Mouse (Mus musculus): ENCODE results near the gene Tmtc1.

The Tmtc1 gene

DNA sequence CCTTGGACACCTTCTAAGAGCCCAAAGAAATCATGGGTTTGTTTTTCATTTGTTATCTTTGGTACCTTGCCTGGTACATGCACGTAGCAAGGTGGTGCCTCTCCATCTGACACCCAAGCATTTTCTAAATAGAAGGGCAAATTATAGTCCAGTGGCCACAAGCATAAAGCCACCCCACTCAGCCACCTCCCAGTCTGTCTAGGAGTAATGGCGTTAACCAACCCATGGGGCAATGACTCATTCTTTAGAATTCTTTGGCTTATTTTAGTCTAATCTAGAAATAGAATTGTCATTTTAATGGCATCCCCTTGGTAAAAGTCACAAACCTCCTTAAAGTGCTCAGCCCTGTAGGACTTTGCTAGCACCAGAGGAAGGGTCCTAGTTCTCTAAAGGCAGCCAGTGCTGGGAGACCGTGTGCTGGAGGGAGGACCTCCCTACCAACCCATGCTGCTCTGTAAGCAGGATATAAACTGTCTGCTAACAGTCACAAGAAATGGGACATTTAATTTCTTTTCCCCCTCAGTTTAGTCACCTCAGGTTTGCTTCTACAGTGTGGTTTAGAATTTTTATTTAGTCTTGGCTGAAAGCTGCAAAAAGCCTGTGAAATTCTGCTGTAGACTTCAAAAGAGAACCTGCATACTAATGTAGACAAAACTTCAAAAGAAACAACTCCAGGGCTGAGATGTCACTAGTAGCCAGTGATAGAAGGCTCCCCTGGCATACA, 209.9 kb downstream of the Tmtc1 start:
- DNase-seq = no peak

DNA sequence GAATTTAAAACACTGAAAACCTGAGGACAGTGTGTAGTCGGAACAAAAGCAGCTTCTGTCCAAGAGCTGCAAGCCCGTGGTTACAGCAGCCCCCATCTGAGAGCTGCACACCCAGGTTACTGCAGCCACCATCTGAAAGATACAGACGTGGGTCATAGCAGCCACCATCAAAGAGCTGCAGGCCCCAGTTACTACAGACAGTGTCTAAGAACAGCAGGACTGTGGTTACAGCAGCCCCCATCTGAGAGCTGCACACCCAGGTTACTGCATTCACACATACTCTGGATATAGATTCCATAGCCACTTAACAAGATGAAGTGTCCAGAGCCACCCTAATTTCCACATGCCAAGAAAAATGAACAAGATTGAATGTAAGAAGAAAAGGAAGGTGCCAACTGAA, 216.6 kb downstream of the Tmtc1 start:
- no peak for DNase-seq

DNA sequence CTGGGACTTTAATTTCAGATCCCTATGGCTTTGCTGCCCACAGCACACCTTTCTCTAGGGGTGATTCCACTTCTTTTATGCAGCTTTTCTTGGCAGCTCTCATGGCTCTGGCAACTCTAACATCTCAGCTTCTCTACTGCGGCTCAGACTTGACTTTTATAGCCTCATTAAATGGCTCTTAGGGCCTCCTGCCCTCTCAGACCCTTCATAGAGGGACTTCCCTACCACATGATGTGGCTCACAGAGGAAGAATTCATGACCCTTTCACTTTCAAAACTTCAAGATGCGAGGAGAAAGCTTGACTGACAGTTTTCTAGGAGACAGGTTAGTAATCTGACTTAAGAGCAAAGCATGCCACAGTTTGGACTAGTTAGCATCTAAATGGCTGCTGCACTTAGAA, 221.5 kb downstream of the Tmtc1 start:
- DNase-seq = no peak

DNA sequence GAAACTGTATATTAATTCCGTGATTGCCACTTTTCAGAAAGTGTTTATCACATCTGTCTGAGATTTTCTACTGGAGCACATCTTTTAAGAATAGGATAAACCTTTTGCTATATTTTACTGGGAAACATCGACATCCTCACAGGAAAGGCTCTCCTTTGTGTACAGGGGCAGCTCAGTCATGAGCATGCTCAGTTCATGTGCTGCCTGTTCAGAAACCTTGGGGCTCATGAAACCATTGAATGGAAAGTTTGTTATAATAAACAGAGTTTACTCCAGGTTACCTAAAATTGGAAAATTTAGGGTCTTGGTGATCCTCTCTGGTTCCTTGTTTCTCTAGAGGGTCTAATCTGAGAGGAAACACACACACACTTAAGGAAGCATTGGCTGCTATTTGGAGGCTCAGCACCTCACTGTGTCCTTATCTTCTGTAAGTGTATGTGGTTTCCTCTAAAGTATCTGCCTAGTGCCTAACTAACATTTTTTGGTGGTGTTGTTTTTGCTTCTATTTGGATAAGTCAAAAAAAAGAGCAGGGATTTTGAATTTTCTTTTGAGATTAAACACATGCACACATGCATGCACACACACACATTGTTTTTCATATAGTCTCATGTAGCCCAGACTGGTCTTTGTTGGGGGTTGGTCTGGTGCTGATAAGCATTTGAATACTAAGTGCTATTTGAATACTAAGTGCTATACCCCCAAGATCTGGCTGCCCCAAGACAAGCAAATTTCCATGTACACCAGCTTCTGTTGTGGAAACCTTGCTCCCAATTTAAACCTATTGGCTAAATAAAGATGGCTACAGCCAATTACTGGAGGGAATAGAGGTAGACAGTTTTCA, 225.7 kb downstream of the Tmtc1 start:
- no peak for DNase-seq

DNA sequence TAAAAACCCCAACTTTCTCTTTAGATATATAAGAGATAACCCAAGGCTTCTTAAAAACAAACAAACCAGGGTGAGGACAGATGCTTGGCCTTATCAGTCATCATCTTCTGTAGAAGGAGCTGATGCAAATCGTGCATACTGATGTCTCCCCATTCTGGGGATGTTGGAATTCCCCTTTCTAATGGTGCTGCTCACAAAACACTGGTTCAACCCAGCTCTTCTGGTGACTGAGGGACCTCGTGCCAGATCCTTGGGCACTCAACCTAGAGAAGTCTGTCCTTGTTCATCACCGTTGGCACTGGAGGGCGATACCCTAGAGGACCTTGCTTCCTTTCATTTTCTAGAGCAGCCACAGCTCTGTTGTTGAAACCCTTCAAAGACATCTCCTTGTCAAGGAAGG, 227.4 kb downstream of the Tmtc1 start:
- no peak for DNase-seq

DNA sequence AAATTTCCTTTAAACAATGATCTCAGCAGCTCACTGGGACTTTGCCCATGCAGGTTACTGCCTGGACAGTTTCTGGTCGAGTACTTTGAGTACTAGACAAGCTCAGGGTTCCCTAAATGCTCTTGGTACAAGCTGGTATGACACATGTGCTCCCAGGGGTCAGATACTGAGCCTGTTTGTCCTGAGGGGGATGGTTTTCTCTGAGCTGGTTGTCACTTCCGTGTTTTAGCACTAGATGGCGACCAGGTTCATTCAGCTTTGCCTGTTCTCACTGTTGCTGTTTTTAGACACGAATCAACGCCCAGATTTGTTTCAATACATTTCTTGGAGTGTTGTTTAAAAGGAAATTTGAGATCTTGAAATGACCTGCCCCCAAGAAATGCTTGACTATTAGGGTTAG, 229.4 kb downstream of the Tmtc1 start:
- DNase-seq = peak; percentile 46 to 65

DNA sequence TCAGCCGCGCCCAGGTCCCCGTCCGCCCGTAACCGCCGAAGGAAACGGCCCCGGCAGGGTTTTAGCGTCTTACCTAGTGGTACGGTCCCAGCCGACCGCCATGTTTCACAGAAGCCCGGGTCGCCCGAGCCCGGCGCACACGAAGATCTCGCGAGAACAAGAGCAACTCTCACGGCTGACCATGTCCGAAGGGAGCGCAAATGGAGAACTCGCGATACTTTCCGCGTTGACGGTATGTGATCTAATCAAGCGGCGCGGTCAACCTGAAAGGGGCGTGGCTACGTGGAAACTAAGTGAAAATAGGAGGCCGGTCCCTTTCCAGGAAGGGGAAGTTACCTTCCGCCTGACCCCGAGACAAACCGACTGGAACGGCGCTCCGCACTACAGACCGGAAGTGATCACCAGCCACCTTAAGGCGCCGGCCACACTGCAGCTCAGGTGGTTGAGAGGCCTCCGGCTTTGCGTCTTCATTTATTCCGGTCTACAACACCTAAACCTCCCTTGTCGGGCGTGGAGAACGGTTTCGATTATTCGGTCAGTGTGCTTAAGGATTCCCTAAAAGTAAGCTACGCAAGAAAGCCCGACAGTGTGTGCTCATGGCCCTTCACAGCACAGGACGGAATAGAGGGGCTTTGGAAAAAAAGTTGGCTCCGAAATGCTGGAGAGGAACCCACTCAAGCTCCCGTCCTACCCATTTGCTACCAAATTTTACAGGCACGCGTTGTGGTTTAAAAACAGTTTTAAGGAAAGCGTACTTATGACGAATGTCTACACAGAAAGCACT, 232.1 kb downstream of the Tmtc1 start, which contains the start of gene Ergic2:
TSS of gene Ergic2 (minus strand) at position 478 of the 784 bp plus-strand sequence.
- peak; percentile 99 for DNase-seq

DNA sequence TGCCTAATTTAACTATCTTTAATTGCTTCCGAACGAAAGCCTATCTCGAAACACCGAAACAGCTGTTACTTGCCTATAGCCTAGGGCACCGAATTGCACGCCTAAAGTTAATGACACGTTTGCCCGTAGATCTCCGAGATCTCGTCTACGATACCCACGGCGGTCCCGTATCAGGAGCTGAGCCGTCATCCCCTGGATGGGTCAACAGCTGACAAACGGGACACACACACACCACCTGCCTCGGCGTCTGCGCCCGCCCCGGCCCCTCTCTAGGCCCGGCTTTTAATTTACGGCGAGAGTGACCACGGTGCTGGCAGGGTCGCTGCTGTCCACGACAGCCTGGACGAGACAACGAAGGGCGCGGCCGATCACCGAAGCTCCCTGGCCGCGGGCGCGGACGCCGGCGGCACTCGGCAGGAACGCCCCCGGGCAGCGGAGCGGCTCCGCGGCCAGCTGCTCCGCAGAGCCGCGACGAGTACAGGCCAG, 232.8 kb downstream of the Tmtc1 start:
- DNase-seq = no peak

DNA sequence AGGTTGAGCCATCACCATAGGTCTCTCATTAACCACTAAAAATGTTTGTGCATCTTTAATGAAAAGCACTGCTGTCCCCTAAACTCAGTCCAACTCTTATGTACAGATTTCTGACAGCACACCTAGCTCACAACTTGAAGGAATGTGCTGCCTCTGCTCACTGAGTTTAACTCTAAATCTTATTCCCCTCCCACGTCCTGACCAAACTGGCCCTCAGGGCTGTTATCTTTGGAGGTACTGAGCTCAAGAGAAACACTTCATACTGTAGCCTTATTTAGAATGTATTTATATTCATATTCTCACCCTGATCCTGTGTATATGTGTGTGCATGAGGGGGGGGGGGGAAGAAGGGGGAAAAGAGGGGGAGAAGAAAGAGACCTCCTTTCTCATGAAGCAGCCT, 236.7 kb downstream of the Tmtc1 start:
- no peak for DNase-seq

DNA sequence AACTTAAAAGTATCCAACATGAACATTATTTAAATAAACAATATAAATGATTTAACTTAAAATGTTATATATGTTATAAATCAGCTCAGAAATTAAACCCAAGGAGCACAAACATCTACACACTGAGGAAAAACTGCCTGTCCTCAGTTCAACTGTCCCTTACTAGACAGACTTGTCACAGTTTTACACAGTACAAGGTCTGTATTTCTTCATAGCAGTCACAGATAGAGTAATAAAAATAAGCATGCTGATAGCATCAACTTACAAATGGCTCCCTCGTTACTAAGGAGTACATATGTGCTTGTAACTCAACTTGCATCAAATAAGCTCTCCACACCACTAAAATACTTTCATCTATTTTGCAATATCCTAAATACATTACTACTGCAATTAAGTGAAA, 239.1 kb downstream of the Tmtc1 start:
- no peak for DNase-seq

DNA sequence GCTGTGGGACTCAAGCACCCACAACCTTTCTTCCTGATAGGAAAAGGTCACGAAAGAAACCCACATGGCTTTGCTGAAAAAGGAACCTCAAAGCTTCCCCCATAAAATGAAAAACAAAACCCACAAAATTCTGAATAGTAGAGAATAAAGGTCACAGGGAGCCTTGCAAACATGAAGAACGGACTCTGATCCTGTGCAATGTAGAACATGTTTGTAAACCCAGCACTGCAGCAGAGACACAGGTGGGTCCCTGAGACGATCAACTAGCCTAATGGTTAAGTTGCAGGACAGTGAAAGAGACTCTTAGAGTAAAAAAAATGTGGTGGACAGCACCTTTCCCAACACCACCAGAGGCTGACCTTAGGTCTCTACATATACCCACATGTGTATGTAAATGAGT, 244.5 kb downstream of the Tmtc1 start:
- DNase-seq = no peak

DNA sequence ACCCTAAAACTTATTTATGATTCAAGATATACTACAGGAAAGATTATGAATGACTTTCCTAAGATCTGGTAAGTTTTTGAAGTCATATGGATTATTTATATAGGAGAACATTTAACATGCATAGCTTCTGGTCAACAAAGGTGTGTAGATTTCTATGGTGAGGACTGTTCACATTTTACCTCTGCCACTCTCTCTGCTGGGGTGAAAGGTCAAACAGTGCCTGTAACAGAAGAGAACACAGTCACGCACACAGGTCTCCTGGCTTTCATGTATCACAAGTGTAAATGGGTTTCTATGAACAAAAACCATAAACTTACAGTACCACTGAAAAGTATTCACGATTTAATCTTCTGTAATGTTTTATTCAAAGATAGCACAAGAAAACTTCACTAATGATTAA, 245.0 kb downstream of the Tmtc1 start:
- DNase-seq = no peak

DNA sequence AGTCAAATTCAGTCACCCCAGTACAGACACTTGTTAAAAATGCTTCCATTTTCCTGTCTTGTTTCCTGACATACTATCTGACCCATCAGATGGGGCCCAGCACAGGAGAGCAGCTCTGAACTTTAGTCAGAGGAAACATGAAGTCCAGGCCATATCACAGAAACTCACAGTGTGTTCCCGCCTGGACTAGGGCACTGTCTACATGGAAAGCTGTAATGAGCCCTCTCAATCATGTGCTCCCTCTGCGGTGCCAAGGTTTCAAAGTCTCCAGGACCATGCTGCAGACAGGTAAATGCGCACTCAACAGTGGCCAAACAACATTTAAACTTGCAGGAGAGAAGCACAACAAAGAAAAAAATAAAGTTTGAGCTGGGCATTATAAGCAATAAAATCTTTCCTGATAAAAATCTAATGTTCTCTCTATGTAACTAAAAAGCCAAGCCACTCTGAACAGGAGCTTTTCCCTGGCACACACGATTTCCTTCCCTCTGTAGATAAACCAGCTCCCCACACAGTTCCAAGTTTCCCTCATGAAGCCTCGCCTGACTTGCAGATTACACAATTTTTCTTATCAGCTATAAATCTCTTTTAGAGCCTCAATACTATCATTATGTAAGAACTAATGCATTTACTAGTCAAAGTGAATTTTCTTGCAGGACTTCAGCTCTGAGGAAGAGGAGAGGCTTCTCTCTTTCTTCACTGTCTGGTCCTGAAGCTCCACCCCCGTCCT, 250.1 kb downstream of the Tmtc1 start:
- peak; percentile 66 to 77 for DNase-seq

DNA sequence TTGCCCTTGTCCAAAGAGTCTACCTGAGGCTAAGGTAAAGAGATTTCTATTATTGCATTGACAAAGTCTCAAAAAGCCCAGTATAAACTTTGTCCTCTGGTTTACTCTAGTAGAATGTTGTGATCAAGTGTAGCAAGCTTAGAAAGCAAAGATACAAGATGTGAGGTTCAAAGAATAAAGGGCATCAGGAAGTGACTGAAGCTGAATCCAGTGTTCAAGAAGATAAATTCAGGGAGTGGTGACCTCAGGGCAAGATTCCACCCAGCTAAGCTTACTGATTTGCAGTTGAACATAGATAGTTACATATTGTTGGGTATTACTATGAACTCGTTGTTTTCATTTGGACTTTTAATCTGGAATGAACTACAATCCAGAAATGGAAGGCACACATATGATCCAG, 258.5 kb downstream of the Tmtc1 start:
- peak in 1 of 2 experiments; percentile 11 for DNase-seq

All from kidney, adult 8-10 months (tissue).